Mouse (Mus musculus) lung, adult 2 months (tissue): ENCODE data around the gene Nav3.

ENCODE experiments used
- CTCF ChIP-seq: fragments of 200-500 bp; IDR thresholded peaks from 2 replicates; pipeline ENCODE4 v1.5.1; 2011; ENCODE audit warnings: mild to moderate bottlenecking, low read length, control low read depth; ENCODE audit not compliant: insufficient read depth
- POLR2A ChIP-seq: fragments of 200-500 bp; IDR thresholded peaks from 2 replicates; pipeline ENCODE4 v1.6.1; 2011; ENCODE audit warnings: low read depth, mild to moderate bottlenecking, control low read depth, low read length, borderline replicate concordance; ENCODE audit errors: extremely low read depth

- TF ChIP-seq CTCF (no peak), POLR2A (no peak)
Observed at GRCm38 (mm10) chr10:110429578-110429977, 26.4 kb downstream of the Nav3 start.
